Mouse (Mus musculus): ENCODE data around the gene Dct. TPM values are rescaled to one million over a fixed set of nuclear protein-coding genes. Genes with fewer than 3 reads are reported as not detected.

Dct gene
- polyA plus RNA-seq, 1 experiment from 2014 or later: 1.4 TPM

DNA sequence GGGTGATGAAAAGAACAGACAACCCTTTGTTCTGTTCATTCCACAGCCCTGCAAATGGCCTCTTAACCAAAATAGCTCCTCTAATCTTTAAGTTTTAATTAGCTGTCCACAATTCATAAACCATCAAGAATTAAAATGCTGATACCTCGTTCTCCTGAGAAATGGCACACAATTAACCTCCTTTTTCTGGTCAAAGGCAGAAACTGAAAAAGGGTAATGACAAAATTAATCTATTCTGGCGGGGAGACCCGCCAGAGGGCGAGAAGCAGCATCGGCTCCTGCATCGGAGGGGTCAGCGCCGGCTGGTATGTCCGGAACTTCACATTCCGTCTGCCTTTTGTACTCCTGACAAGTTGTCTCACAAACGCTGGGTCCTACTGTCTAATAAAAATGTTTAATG is 28.6 kb upstream of the Dct start:
- H3K27me3 ChIP-seq (ENCODE audit: control insufficient read depth, insufficient read depth, low read length): no peaks in the 10 kb centered on the region
- H3K4me1 ChIP-seq (ENCODE audit: control insufficient read depth, insufficient read depth, low read length): no peaks in the 10 kb centered on the region
- no peaks in the 10 kb centered on the region for H3K36me3 ChIP-seq (ENCODE audit: control insufficient read depth, insufficient read depth, low read length)
- no peak for ATAC-seq (ENCODE audit: low FRiP score, low TSS enrichment)
- WGBS: 32% methylated on average over 11 of the region's 11 CpGs
- no peak overlapping the region for H3K27ac ChIP-seq (ENCODE audit: low read depth, low read length)
- H3K4me3 ChIP-seq (ENCODE audit: low read length): no peak overlapping the region
- H3K4me2 ChIP-seq (replicated peaks; ENCODE audit: low read depth, low read length): no peak overlapping the region
- H3K9me3 ChIP-seq (ENCODE audit: control insufficient read depth, low read length): no peaks in the 10 kb centered on the region
- H3K9ac ChIP-seq (ENCODE audit: low read depth, low read length): no peak overlapping the region

DNA sequence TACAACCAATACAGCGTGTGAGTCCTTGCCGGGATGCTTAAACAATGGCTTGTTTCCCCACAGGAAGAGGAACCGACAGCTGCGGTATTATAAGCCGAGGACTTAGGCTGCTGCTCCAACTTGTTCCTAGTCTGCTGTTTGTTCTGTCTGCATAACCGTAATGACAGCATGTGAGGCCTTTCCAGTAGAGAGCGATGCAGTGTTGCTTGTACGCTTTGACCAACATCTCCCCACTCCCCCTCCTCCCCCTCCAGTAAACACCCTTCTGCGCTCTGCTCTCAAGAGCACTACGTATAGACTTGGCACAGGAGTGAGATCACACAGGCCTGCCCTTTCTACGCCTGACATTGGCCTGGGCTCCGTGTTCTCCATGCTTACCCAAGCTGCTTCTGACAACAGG is 18.1 kb upstream of the Dct start:
- H3K9me3 ChIP-seq (ENCODE audit: control insufficient read depth, low read length): no peaks in the 10 kb centered on the region
- H3K4me2 ChIP-seq (replicated peaks; ENCODE audit: low read depth, low read length): no peak overlapping the region
- ATAC-seq (ENCODE audit: low FRiP score, low TSS enrichment): no peak
- no peaks in the 10 kb centered on the region for H3K36me3 ChIP-seq (ENCODE audit: control insufficient read depth, insufficient read depth, low read length)
- WGBS: 82% methylated on average over 12 of the region's 12 CpGs
- H3K9ac ChIP-seq (ENCODE audit: low read depth, low read length): no peak overlapping the region
- H3K4me3 ChIP-seq (ENCODE audit: low read length): no peak overlapping the region
- H3K27ac ChIP-seq (ENCODE audit: low read depth, low read length): no peak overlapping the region
- no peaks in the 10 kb centered on the region for H3K4me1 ChIP-seq (ENCODE audit: control insufficient read depth, insufficient read depth, low read length)
- no peaks in the 10 kb centered on the region for H3K27me3 ChIP-seq (ENCODE audit: control insufficient read depth, insufficient read depth, low read length)

DNA sequence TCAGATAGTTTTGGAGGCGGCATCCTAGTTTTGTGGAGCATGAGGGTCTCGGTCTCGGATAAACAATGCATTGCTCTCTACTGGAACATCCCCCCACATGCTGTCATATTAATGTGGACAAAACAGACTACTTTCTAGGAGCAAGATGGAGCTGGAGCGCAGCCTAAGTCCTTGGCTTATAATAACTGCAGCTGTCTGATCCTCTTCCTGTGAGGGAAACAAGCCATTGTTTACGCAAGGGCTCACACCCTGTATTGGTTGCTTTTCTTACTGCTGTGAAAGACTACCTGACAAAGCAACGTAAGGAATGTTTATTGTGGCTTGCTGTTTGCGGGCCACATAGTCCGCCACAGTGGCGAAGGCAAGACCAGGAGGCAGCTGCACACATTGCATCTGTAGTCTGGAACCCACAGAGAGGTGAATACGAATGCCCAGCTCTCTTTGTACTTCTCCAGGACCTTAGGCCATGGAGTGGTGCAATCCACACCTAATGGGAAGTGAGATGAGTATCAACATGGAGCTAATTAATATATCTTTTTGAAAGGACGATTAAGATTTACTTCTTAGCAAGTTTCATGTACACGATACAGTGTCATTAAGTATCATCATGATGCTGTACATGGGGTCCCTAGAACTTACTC is 17.5 kb upstream of the Dct start:
- Histone ChIP-seq H3K4me1 (ENCODE audit: control insufficient read depth, insufficient read depth, low read length) (no peaks in the 10 kb centered on the region), H3K4me3 (ENCODE audit: low read length) (no peak overlapping the region), H3K4me2 (replicated peaks; ENCODE audit: low read depth, low read length) (no peak overlapping the region), H3K27me3 (ENCODE audit: control insufficient read depth, insufficient read depth, low read length) (no peaks in the 10 kb centered on the region), H3K36me3 (ENCODE audit: control insufficient read depth, insufficient read depth, low read length) (no peaks in the 10 kb centered on the region), H3K9me3 (ENCODE audit: control insufficient read depth, low read length) (no peaks in the 10 kb centered on the region), H3K9ac (ENCODE audit: low read depth, low read length) (no peak overlapping the region), H3K27ac (ENCODE audit: low read depth, low read length) (no peak overlapping the region)
- ATAC-seq (ENCODE audit: low FRiP score, low TSS enrichment): no peak
- WGBS: 85% methylated on average over 12 of the region's 12 CpGs

DNA sequence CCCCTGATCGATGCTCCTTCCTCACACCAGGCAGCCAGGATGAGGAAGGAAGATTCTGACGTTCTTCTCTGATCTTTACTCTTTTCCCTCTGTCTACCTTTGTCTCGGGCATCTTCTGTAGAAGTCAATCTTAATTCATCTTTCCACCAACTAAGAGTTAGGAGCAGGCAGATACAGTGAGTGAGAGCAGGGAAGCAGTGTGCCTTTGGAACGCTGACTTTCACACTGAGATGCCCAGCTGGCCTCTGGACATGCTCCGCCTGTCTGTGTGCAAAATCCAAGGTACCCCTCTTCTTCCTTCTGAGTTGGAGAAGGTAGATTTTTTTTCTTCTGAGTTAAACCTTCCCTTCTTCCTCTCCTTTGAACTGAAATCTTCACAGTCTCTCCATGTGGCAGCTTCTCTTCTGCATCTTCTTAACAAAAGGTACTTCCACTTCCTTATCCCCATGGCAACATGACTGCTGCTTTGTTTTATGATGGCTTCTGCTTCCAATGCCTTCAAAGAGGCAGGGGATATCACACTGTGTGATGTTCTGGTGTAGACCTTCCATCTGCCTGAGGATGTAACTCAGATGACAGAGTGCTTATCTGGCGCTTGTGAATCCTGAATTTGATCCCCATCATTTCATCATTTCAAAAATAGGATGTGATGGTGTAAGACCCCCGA is 9.9 kb upstream of the Dct start:
- Histone ChIP-seq H3K9me3 (ENCODE audit: control insufficient read depth, low read length) (no peaks in the 10 kb centered on the region), H3K27ac (ENCODE audit: low read depth, low read length) (no peak overlapping the region), H3K4me3 (ENCODE audit: low read length) (no peak overlapping the region), H3K27me3 (ENCODE audit: control insufficient read depth, insufficient read depth, low read length) (no peaks in the 10 kb centered on the region), H3K9ac (ENCODE audit: low read depth, low read length) (no peak overlapping the region), H3K36me3 (ENCODE audit: control insufficient read depth, insufficient read depth, low read length) (no peaks in the 10 kb centered on the region), H3K4me1 (ENCODE audit: control insufficient read depth, insufficient read depth, low read length) (no peaks in the 10 kb centered on the region), H3K4me2 (replicated peaks; ENCODE audit: low read depth, low read length) (no peak overlapping the region)
- ATAC-seq (ENCODE audit: low FRiP score, low TSS enrichment): no peak
- 81% methylated on average over 7 of the region's 7 CpGs for WGBS

DNA sequence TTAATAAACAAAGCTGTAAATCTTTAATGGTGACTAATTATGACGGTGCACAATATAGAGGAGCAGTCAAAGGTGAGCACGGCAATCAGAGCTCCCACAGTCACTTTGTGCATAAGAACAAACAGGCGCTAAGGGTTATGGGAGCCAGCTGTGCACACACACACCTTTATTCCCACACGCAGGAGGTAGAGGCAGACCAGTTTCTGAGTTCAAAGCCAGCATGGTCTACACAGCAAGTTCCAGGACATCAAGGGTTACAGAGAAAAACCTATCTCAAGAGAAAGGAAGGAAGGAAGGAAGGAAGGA is 6.5 kb upstream of the Dct start:
- ATAC-seq (ENCODE audit: low FRiP score, low TSS enrichment): no peak
- H3K36me3 ChIP-seq (ENCODE audit: control insufficient read depth, insufficient read depth, low read length): no peaks in the 10 kb centered on the region
- H3K27me3 ChIP-seq (ENCODE audit: control insufficient read depth, insufficient read depth, low read length): no peaks in the 10 kb centered on the region
- H3K9me3 ChIP-seq (ENCODE audit: control insufficient read depth, low read length): no peaks in the 10 kb centered on the region
- no peak overlapping the region for H3K27ac ChIP-seq (ENCODE audit: low read depth, low read length)
- no peaks in the 10 kb centered on the region for H3K4me1 ChIP-seq (ENCODE audit: control insufficient read depth, insufficient read depth, low read length)
- H3K4me2 ChIP-seq (replicated peaks; ENCODE audit: low read depth, low read length): no peak overlapping the region
- 79% methylated on average over 4 of the region's 4 CpGs for WGBS
- H3K4me3 ChIP-seq (ENCODE audit: low read length): no peak overlapping the region
- no peak overlapping the region for H3K9ac ChIP-seq (ENCODE audit: low read depth, low read length)

DNA sequence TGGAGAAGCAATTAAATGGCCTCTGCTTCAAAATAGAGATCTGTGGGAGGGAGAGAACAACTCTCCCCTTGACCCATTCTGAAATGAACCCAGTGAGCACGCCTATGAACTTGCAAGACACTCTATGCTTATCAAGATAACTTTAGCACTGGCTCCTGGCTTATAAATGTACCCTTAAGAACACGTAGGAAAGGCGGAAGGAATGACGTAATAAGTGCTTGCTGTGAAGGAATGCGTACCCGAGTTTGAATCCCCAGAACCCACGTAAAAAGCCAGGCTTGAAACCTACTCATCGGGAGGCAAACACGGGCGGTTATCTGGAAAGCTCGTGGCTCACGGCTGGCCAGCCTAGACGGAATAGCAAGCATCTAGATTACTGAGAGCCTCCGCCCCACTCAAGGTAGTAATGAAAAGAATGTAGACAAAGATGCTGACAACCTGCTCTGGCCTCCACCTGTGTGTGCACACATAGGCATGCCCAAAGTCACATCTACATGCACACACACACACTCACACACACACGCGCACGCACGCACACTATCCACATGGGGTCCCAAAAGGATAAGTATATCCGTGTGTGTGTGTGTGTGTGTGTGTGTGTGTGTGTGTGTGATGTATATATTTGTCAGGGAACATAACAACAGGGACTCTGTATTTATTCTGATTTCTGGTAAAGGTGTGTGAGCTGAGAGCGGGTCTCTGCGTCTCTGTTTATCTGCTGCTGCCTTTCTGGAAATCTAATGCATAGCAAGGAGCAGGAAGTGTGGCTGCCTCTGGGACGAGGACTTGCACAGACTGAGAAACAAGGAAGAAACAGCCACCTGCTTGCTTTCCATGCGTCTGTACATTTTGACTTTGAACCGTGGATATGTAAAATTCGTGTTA is 5.9 kb upstream of the Dct start:
- Histone ChIP-seq H3K4me1 (ENCODE audit: control insufficient read depth, insufficient read depth, low read length) (no peaks in the 10 kb centered on the region), H3K4me3 (ENCODE audit: low read length) (no peak overlapping the region), H3K9ac (ENCODE audit: low read depth, low read length) (no peak overlapping the region), H3K36me3 (ENCODE audit: control insufficient read depth, insufficient read depth, low read length) (no peaks in the 10 kb centered on the region), H3K4me2 (replicated peaks; ENCODE audit: low read depth, low read length) (no peak overlapping the region), H3K27ac (ENCODE audit: low read depth, low read length) (no peak overlapping the region), H3K9me3 (ENCODE audit: control insufficient read depth, low read length) (no peaks in the 10 kb centered on the region), H3K27me3 (ENCODE audit: control insufficient read depth, insufficient read depth, low read length) (no peaks in the 10 kb centered on the region)
- 88% methylated on average over 25 of the region's 25 CpGs for whole genome bisulfite sequencing
- ATAC-seq (ENCODE audit: low FRiP score, low TSS enrichment): no peak

DNA sequence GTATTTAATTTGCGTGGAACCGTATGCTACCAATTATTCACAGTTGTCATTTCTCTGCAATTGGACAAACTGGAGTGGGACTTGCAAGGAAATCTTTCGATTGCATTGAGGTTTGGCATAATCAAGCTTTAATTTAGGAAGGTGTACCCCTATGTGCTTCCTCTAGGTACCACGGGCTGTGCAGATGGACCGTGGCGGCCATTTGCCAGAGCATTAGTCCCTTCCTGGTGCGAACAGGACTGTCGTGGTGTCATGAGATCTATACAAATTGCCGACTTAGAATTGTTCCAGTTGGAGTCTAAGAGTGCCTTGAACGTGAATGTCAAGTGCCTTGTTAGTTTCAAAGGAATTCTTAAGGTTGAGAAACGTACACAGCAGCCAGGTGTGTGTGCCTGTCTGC is 726 bp upstream of the Dct start:
- Histone ChIP-seq H3K4me1 (ENCODE audit: control insufficient read depth, insufficient read depth, low read length) (no peaks in the 10 kb centered on the region), H3K27ac (ENCODE audit: low read depth, low read length) (no peak overlapping the region), H3K36me3 (ENCODE audit: control insufficient read depth, insufficient read depth, low read length) (no peaks in the 10 kb centered on the region), H3K4me3 (ENCODE audit: low read length) (no peak overlapping the region), H3K27me3 (ENCODE audit: control insufficient read depth, insufficient read depth, low read length) (no peaks in the 10 kb centered on the region), H3K4me2 (replicated peaks; ENCODE audit: low read depth, low read length) (no peak overlapping the region), H3K9me3 (ENCODE audit: control insufficient read depth, low read length) (no peaks in the 10 kb centered on the region), H3K9ac (ENCODE audit: low read depth, low read length) (no peak overlapping the region)
- no peak for ATAC-seq (ENCODE audit: low FRiP score, low TSS enrichment)
- WGBS: 86% methylated on average over 11 of the region's 11 CpGs

DNA sequence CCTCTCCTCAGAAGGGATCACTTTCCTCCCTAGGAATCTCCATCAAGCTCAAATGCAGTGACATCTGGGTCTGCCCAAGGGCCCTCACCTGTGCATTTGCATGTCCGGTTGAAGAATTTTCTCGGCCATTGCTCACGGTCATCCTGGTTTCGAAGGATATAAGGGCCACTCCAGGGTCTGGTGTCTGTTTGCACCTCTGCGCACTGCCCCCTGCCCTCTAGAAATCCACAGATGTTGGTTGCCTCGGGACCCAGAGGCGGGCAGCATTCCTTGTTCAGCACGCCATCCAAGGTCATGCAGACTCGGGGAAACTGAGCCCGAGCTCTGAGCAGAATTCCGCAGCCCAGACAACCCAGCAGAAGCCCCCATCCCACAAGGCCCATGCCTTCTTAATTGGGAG is 648 bp downstream of the Dct start:
- no peak overlapping the region for H3K27ac ChIP-seq (ENCODE audit: low read depth, low read length)

DNA sequence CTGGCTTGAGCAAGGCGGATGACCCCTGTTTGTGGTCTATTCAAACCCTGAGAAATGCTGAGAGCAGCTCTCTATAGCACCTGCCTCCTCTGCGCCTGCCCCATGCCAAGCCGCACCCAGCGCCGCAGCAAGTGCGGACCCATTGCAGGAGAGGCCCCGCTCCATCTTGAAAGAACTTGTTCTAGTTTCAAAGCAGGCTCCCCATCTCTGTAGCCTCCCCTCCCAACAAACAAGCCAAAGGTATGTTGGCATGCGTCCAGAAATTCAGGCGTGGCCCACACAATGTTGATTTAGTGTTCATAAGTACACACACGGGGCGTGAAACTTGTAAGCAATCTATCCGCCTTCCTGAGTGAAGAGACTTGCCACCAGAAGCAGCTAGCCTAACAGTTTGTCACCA is 1.1 kb downstream of the Dct start:
- no peak for ATAC-seq (ENCODE audit: low FRiP score, low TSS enrichment)
- Histone ChIP-seq H3K9me3 (ENCODE audit: control insufficient read depth, low read length) (no peaks in the 10 kb centered on the region), H3K9ac (ENCODE audit: low read depth, low read length) (no peak overlapping the region), H3K4me1 (ENCODE audit: control insufficient read depth, insufficient read depth, low read length) (no peaks in the 10 kb centered on the region), H3K36me3 (ENCODE audit: control insufficient read depth, insufficient read depth, low read length) (no peaks in the 10 kb centered on the region), H3K27me3 (ENCODE audit: control insufficient read depth, insufficient read depth, low read length) (no peaks in the 10 kb centered on the region), H3K4me3 (ENCODE audit: low read length) (no peak overlapping the region), H3K27ac (ENCODE audit: low read depth, low read length) (no peak overlapping the region), H3K4me2 (replicated peaks; ENCODE audit: low read depth, low read length) (no peak overlapping the region)
- WGBS: 76% methylated on average over 12 of the region's 12 CpGs

More for the DNA sequence above, 648 bp downstream of the Dct start:
- Histone ChIP-seq H3K36me3 (ENCODE audit: control insufficient read depth, insufficient read depth, low read length) (no peaks in the 10 kb centered on the region), H3K9me3 (ENCODE audit: control insufficient read depth, low read length) (no peaks in the 10 kb centered on the region), H3K4me1 (ENCODE audit: control insufficient read depth, insufficient read depth, low read length) (no peaks in the 10 kb centered on the region), H3K4me3 (ENCODE audit: low read length) (no peak overlapping the region), H3K27me3 (ENCODE audit: control insufficient read depth, insufficient read depth, low read length) (no peaks in the 10 kb centered on the region), H3K4me2 (replicated peaks; ENCODE audit: low read depth, low read length) (no peak overlapping the region), H3K9ac (ENCODE audit: low read depth, low read length) (no peak overlapping the region)
- ATAC-seq (ENCODE audit: low FRiP score, low TSS enrichment): no peak
- 88% methylated on average over 11 of the region's 11 CpGs for WGBS
